Mouse (Mus musculus) hindbrain, embryonic 15.5 days (tissue): Measurements from ENCODE around the gene Ehd1. TPM values are rescaled to one million over a fixed set of nuclear protein-coding genes. Genes with fewer than 3 reads are reported as not detected.

Experiments
- ATAC-seq: fragments of 200-750 bp; cut with Nextera tagmentation; 2 replicates; pipeline ENCODE4 v1.8.0; 2017; ENCODE audit warnings: low read depth, moderate number of reproducible peaks, moderate TSS enrichment; ENCODE audit not compliant: low FRiP score
- H3K27ac ChIP-seq: fragments of 300-500 bp; sonication (generic); replicated peaks from 2 replicates; pipeline ENCODE4 v1.5.1; 2015; ENCODE audit warnings: mild to moderate bottlenecking, inconsistent platforms
- H3K27me3 ChIP-seq: fragments of 300-500 bp; sonication (generic); 2 replicates; pipeline ENCODE4 v1.6.1; 2015; ENCODE audit warnings: control low read depth, inconsistent platforms
- H3K36me3 ChIP-seq: fragments of 300-500 bp; sonication (generic); 2 replicates; pipeline ENCODE4 v1.6.1; 2015; ENCODE audit warnings: control low read depth, inconsistent platforms
- H3K4me1 ChIP-seq: fragments of 300-500 bp; sonication (generic); replicated peaks from 2 replicates; pipeline ENCODE4 v1.6.1; 2015; ENCODE audit warnings: control low read depth, inconsistent platforms
- H3K4me2 ChIP-seq: fragments of 300-500 bp; sonication (generic); 2 replicates; pipeline ENCODE4 v1.6.1; 2015; ENCODE audit warnings: moderate library complexity, mild to moderate bottlenecking, inconsistent platforms
- H3K4me3 ChIP-seq: fragments of 300-500 bp; sonication (generic); 2 replicates; pipeline ENCODE4 v1.5.1; 2015; ENCODE audit warnings: mild to moderate bottlenecking, inconsistent platforms
- H3K9ac ChIP-seq: fragments of 300-500 bp; sonication (generic); 2 replicates; pipeline ENCODE4 v1.6.1; 2015; ENCODE audit warnings: inconsistent platforms
- H3K9me3 ChIP-seq: fragments of 300-500 bp; sonication (generic); 2 replicates; pipeline ENCODE4 v1.6.1; 2016; ENCODE audit warnings: control low read depth, inconsistent platforms
- WGBS: fragments of 180-500 bp; shearing (Covaris S2); methylation state at CpG from one replicate; pipeline ENCODE4 v1.1.7; 2015; 5-methylcytosine and 5-hydroxymethylcytosine counted together
- polyA plus RNA-seq: library from polyadenylated mRNA; unstranded; fragments of >200 nt; fragmentation: Nextera tagmentation; extraction: Ambion mirVana; gene quantifications from 2 replicates; pipeline ENCODE4 v1.2.1, GENCODE M21; 2015

Ehd1 gene
- 92.5 and 103 TPM in 2 replicates for polyA plus RNA-seq

GRCm38 (mm10) chr19:6276426-6277421 is at the start of gene Ehd1:
Gene Ehd1, plus strand, starts transcription at chr19:6276725.
- H3K4me2 ChIP-seq, result peak within 1 kb of the TSS; percentile 93
- no peaks in the 10 kb centered on the region for H3K9me3 ChIP-seq
- H3K4me1 ChIP-seq, result peaks cover 43% of the 10 kb centered on the region
- WGBS, result 0% methylated on average over 99 of the region's 106 CpGs
- H3K9ac ChIP-seq, result peak within 1 kb of the TSS; percentile 85
- H3K27ac ChIP-seq, result peak within 1 kb of the TSS; percentile 82
- peak; percentile 97 for ATAC-seq
- H3K4me3 ChIP-seq, result peak within 1 kb of the TSS; percentile 75
- peaks cover 8% of the 10 kb centered on the region for H3K36me3 ChIP-seq
- H3K27me3 ChIP-seq, result no peaks in the 10 kb centered on the region

DNA sequence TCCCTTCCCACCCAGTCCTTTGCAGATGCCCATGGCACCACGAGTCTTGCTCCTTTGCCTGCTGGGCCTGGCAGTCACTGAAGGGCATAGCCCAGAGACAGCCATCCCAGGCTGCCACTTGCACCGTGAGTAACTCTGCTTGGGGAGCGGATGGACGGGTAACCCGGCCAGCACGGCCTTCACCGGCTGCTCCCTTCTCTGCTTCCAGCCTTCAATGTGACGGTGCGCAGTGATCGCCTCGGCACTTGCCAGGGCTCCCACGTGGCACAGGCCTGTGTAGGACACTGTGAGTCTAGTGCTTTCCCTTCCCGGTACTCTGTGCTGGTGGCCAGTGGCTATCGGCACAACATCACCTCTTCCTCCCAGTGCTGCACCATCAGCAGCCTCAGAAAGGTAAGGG is 49.8 kb upstream of the Ehd1 start:
- Histone ChIP-seq H3K4me2 (no peak overlapping the region), H3K36me3 (peaks cover 43% of the 10 kb centered on the region), H3K9ac (no peak overlapping the region), H3K4me1 (no peaks in the 10 kb centered on the region), H3K27me3 (no peaks in the 10 kb centered on the region), H3K9me3 (no peaks in the 10 kb centered on the region), H3K27ac (no peak overlapping the region), H3K4me3 (no peak overlapping the region)
- 0 out of 2 replicates have a peak, but pooled peaks have one; percentile 6 for ATAC-seq
- WGBS, result 88% methylated on average over 14 of the region's 14 CpGs

GRCm38 (mm10) chr19:6227864-6228263 is 48.7 kb upstream of the Ehd1 start:
- Histone ChIP-seq H3K4me3 (no peak overlapping the region), H3K27ac (no peak overlapping the region), H3K27me3 (no peaks in the 10 kb centered on the region), H3K4me1 (no peaks in the 10 kb centered on the region), H3K4me2 (no peak overlapping the region), H3K36me3 (peaks cover 53% of the 10 kb centered on the region), H3K9ac (no peak overlapping the region), H3K9me3 (no peaks in the 10 kb centered on the region)
- no peak for ATAC-seq
- WGBS, result 91% methylated on average over 4 of the region's 4 CpGs

DNA sequence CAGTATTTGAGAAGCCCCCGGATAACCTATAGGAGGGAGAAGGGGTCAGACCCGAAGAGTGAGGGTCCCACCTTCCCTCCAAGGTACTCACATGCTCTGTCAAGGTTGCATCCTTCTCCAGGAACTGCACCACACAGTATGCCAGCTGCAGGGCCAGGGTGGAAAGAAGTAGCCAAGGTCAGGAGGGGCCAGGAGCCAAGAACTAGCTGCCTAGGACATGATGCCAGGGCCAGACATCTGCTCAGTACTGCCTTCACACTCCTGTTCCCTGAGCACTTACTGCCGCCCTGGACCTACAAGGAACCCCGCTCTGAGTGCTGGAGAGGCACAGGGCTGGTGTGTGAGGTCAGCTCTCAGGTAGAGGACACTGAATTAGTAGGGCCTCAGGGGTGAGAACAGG is 46.1 kb upstream of the Ehd1 start:
- H3K36me3 ChIP-seq, result peaks cover 58% of the 10 kb centered on the region
- no peaks in the 10 kb centered on the region for H3K27me3 ChIP-seq
- no peak overlapping the region for H3K4me3 ChIP-seq
- H3K27ac ChIP-seq, result no peak overlapping the region
- no peak for ATAC-seq
- H3K9me3 ChIP-seq, result no peaks in the 10 kb centered on the region
- peaks cover 15% of the 10 kb centered on the region for H3K4me1 ChIP-seq
- WGBS, result 91% methylated on average over 4 of the region's 4 CpGs
- no peak overlapping the region for H3K4me2 ChIP-seq
- no peak overlapping the region for H3K9ac ChIP-seq

DNA sequence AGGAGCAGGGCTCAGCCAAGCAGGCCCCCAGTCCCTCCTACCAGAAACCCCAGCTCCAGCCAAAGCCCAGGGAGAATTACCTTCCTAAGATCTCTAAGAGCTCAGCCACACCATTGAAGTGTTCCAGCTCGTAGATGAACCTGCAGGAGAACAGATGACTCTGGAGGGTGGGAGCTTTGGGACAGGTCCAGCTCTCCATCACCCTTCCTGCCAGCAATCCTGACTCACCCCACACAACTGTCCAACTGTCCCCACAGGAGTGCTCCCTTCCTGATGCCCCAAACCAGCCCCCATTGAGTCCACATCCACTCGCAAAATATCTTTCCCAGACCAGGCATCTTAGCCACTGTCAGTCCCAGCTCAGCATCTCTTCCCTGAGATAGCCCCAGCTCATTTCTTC is 45.5 kb upstream of the Ehd1 start:
- no peak overlapping the region for H3K4me2 ChIP-seq
- ATAC-seq, result no peak
- H3K4me3 ChIP-seq, result no peak overlapping the region
- H3K27me3 ChIP-seq, result no peaks in the 10 kb centered on the region
- H3K9me3 ChIP-seq, result no peaks in the 10 kb centered on the region
- H3K4me1 ChIP-seq, result peaks cover 15% of the 10 kb centered on the region
- WGBS, result 84% methylated on average over 2 of the region's 2 CpGs
- H3K27ac ChIP-seq, result no peak overlapping the region
- H3K36me3 ChIP-seq, result peaks cover 58% of the 10 kb centered on the region
- H3K9ac ChIP-seq, result no peak overlapping the region

- H3K4me3 ChIP-seq, result 0 out of 2 replicates have a peak overlapping the region, but pooled peaks have one; percentile 94
- peaks cover 44% of the 10 kb centered on the region for H3K36me3 ChIP-seq
- H3K9me3 ChIP-seq, result no peaks in the 10 kb centered on the region
- no peaks in the 10 kb centered on the region for H3K27me3 ChIP-seq
- no peak overlapping the region for H3K27ac ChIP-seq
- no peak for ATAC-seq
- H3K4me1 ChIP-seq, result peaks cover 20% of the 10 kb centered on the region
- H3K9ac ChIP-seq, result no peak overlapping the region
- WGBS, result 87% methylated on average over 16 of the region's 16 CpGs
- H3K4me2 ChIP-seq, result no peak overlapping the region; the same call in 1 of the 2 replicates
Measured at GRCm38 (mm10) chr19:6233647-6234046, 42.9 kb upstream of the Ehd1 start.

DNA sequence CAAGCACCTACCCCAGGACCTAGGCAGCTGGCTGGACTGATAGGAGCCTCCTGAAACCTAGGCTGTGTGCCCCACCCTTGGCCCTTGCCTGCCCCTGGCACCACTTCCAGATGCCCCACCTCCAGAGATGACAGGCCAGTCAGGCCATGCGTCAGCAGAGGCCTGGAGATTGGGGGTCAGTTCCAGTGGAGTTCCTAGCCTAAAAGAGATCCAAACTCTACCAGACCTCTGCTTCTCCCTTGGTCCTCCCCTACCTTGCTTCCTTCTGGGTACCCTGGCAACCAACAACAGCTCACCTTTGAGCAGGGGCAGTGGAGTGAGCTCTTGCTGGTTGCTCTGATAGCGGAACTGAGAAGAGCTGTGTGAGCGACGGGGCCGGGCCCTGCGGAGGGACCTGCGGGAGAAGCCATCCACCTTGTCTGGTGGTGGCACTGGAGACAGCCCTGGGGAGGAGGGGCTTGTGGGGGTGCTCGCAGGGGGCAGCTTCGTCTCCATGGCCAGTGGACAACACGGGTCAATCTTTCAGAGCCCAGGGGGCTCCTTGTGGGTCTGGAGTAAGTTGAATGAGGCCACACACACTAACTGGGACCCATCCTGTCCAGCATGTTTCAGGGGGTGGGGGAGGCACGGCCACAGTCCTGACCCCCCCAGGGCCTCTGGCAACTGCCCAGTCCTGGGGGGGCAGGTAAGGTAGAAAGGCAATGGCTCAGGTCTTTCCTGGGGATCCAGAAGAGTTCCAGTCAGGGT is 42.0 kb upstream of the Ehd1 start:
- Histone ChIP-seq H3K9me3 (no peaks in the 10 kb centered on the region), H3K4me2 (peak overlapping the region; percentile 86), H3K27me3 (no peaks in the 10 kb centered on the region), H3K4me1 (peaks cover 20% of the 10 kb centered on the region), H3K9ac (peak overlapping the region; percentile 95), H3K36me3 (peaks cover 37% of the 10 kb centered on the region), H3K27ac (no peak overlapping the region), H3K4me3 (peak overlapping the region; percentile 94)
- 64% methylated on average over 11 of the region's 11 CpGs for WGBS
- ATAC-seq, result no peak

- no peaks in the 10 kb centered on the region for H3K27me3 ChIP-seq
- H3K27ac ChIP-seq, result peak within 1 kb of the TSS; percentile 92
- peak within 1 kb of the TSS; percentile 86 for H3K4me2 ChIP-seq
- peaks cover 29% of the 10 kb centered on the region; the same call in 1 of the 2 replicates for H3K36me3 ChIP-seq
- H3K9ac ChIP-seq, result peak within 1 kb of the TSS; percentile 95
- H3K4me1 ChIP-seq, result peaks cover 20% of the 10 kb centered on the region
- peak within 1 kb of the TSS; percentile 94 for H3K4me3 ChIP-seq
- H3K9me3 ChIP-seq, result no peaks in the 10 kb centered on the region
- ATAC-seq, result peak; percentile 91
- 1% methylated on average over 48 of the region's 48 CpGs for WGBS
Measured at GRCm38 (mm10) chr19:6235084-6236052, 41.2 kb upstream of the Ehd1 start, which contains the start of gene Ppp2r5b. Gene Ppp2r5b, minus strand, starts transcription at chr19:6235872.

DNA sequence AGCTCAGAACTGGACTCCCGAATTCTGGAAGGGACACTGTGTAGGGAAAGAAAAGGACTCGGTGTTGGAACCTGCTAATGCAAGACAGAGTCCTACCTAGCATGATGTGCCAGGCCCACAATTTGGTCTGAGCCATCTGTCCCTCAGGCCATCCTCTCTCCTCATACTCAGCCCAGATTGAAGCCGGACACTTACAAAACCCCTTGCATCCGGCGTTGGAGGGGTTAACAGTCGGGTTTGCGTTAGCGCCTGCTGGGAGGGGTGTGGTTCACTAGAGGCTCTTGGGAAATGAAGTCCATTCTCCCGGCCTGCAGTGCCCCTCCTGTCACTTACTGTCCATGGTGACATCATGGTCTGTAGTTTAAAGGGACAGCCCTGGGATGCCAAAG is 40.5 kb upstream of the Ehd1 start:
- ATAC-seq, result peak; percentile 86
- Histone ChIP-seq H3K9ac (peak overlapping the region; percentile 95), H3K27ac (peak overlapping the region; percentile 92), H3K36me3 (peaks cover 22% of the 10 kb centered on the region; the same call in 1 of the 2 replicates), H3K4me3 (peak overlapping the region; percentile 94), H3K27me3 (no peaks in the 10 kb centered on the region), H3K9me3 (no peaks in the 10 kb centered on the region), H3K4me2 (peak overlapping the region; percentile 86), H3K4me1 (peaks cover 24% of the 10 kb centered on the region)
- 0% methylated on average over 9 of the region's 9 CpGs for WGBS

- 80% methylated on average over 7 of the region's 7 CpGs for WGBS
Measured at GRCm38 (mm10) chr19:6236842-6237241, 39.7 kb upstream of the Ehd1 start.

GRCm38 (mm10) chr19:6238740-6239139 is 37.8 kb upstream of the Ehd1 start:
- Histone ChIP-seq H3K4me1 (peaks cover 38% of the 10 kb centered on the region), H3K27ac (no peak overlapping the region), H3K9me3 (no peaks in the 10 kb centered on the region), H3K9ac (no peak overlapping the region), H3K36me3 (no peaks in the 10 kb centered on the region), H3K4me2 (no peak overlapping the region), H3K27me3 (no peaks in the 10 kb centered on the region), H3K4me3 (no peak overlapping the region)
- ATAC-seq, result no peak

More at GRCm38 (mm10) chr19:6236842-6237241, 39.7 kb upstream of the Ehd1 start:
- H3K9me3 ChIP-seq, result no peaks in the 10 kb centered on the region
- peaks cover 14% of the 10 kb centered on the region; the same call in 1 of the 2 replicates for H3K36me3 ChIP-seq
- no peak for ATAC-seq
- H3K4me3 ChIP-seq, result no peak overlapping the region
- H3K27me3 ChIP-seq, result no peaks in the 10 kb centered on the region
- H3K9ac ChIP-seq, result no peak overlapping the region
- peaks cover 24% of the 10 kb centered on the region for H3K4me1 ChIP-seq
- H3K27ac ChIP-seq, result no peak overlapping the region
- peak overlapping the region; percentile 86; the same call in 1 of the 2 replicates for H3K4me2 ChIP-seq
